Mouse (Mus musculus): ENCODE measurements around the gene Art4. TPM values are rescaled to one million over a fixed set of nuclear protein-coding genes. Genes with fewer than 3 reads are reported as not detected.

The Art4 gene
- total and polyA plus RNA-seq, 3 experiments: 1.7 to 30.5 (median 27.8) TPM

DNA sequence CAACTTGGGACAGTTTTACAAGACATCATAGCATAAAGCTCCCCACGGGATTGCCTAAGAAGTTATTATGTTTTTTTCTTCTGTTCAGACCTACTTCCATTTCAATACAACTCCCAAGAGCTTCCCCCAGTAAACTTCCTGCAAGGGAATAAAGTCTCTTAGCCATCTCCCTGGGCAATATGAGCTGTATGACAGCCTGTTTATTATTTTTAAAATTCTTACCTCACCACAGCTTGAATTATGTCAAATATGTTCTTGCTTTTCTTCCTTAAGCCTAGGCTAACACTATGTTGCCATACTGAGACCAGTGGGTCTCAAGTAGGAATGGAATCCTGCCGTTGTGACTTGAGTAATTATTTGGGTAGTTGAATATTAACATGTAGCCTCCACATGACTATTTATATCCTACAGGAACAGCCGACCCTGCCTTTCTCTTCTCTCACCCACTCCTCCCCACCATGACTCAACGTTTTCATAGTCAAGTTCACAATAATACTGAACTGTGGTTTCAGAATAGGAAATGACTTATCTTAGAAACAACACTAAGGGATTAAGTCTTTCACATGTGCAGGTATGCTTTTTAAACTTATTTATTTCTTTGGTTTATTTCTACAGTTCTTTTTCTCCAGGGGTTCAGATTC lies 43.0 kb upstream of the Art4 start:
- ATAC-seq (ENCODE audit: extremely low read depth, insufficient number of reproducible peaks, low FRiP score, poor library complexity, severe bottlenecking) (peak; percentile 64), DNase-seq (ENCODE audit: low spot score) (no peak)
- Histone ChIP-seq H3K36me3 (replicated peaks) (no peaks in the 10 kb centered on the region), H3K9me3 (replicated peaks) (no peaks in the 10 kb centered on the region), H3K4me3 (ENCODE audit: low read depth, low read length) (no peak overlapping the region), H3K4me1 (ENCODE audit: insufficient read depth, low read depth, low read length) (peaks cover 3% of the 10 kb centered on the region), H3K27me3 (ENCODE audit: insufficient read depth, low read length) (0 out of 2 replicates have a peak, but pooled peaks cover 4% of the 10 kb centered on the region)
- TF ChIP-seq GATA1 (IDR thresholded peaks at IDR 0.05; ENCODE audit: borderline replicate concordance, low read length) (no peak), GATA2 (IDR thresholded peaks at IDR 0.05; ENCODE audit: borderline replicate concordance, low read depth, low read length) (no peak), CTCF (IDR thresholded peaks at IDR 0.05; ENCODE audit: low read depth, low read length) (no peak), POLR2AphosphoS5 (IDR thresholded peaks at IDR 0.05; ENCODE audit: insufficient replicate concordance, low read depth, low read length) (no peak), TAL1 (conservative IDR thresholded peaks at IDR 0.05; ENCODE audit: low read depth, low read length) (no peak)

DNA sequence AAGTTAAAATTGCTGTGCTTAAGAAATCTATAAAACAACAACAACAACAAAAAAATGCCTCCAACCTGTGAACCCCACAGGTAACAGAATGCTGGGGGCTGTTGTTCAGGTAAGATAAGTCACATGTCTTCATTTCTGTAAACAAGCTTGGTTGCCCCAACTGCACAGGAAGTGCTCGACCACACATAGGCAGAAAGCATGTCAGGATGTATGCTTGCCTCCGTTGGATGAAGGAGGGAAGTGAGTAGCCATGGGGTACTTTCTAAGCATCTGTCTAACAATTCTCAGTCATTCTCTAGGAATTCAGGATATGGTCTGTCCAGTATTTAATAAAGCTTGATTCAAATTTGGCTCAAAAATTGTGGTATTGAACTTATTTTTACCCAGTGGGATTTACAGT lies 41.4 kb upstream of the Art4 start:
- Histone ChIP-seq H3K9me3 (replicated peaks) (no peaks in the 10 kb centered on the region), H3K36me3 (replicated peaks) (no peaks in the 10 kb centered on the region), H3K4me1 (ENCODE audit: insufficient read depth, low read depth, low read length) (peaks cover 3% of the 10 kb centered on the region), H3K4me3 (ENCODE audit: low read depth, low read length) (no peak overlapping the region), H3K27me3 (ENCODE audit: insufficient read depth, low read length) (0 out of 2 replicates have a peak, but pooled peaks cover under 1% of the 10 kb centered on the region)
- no peak for DNase-seq (ENCODE audit: low spot score)
- ATAC-seq (ENCODE audit: extremely low read depth, insufficient number of reproducible peaks, low FRiP score, poor library complexity, severe bottlenecking): no peak
- no peak for TF ChIP-seq CTCF (IDR thresholded peaks at IDR 0.05; ENCODE audit: low read depth, low read length)

DNA sequence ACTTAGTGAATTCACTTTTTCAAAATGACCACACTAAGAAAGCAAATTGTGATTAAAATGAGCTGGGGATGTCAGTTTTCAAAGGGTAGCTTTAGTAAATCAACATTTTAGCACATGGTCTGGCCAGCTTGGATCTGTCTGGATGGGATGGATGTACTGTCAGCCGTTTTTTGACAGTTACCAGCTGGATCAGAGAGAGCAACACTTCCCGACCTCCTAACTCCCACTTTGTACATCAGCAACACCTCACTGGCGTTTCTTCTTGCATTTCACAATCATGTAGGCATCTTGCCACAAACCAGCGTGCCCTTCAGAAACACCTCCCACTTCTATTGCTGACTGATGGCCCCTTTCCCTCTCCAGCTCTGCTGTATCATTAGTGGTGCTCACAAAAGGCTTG lies 40.7 kb upstream of the Art4 start:
- TF ChIP-seq CTCF (IDR thresholded peaks at IDR 0.05; ENCODE audit: low read depth, low read length) (no peak), GATA1 (IDR thresholded peaks at IDR 0.05; ENCODE audit: borderline replicate concordance, low read length) (no peak), GATA2 (IDR thresholded peaks at IDR 0.05; ENCODE audit: borderline replicate concordance, low read depth, low read length) (no peak), TAL1 (conservative IDR thresholded peaks at IDR 0.05; ENCODE audit: low read depth, low read length) (no peak), POLR2AphosphoS5 (IDR thresholded peaks at IDR 0.05; ENCODE audit: insufficient replicate concordance, low read depth, low read length) (no peak)
- ATAC-seq (ENCODE audit: extremely low read depth, insufficient number of reproducible peaks, low FRiP score, poor library complexity, severe bottlenecking): no peak
- no peak for DNase-seq (ENCODE audit: low spot score)
- Histone ChIP-seq H3K27me3 (ENCODE audit: insufficient read depth, low read length) (peaks cover 2% of the 10 kb centered on the region; the same call in 1 of the 2 replicates), H3K4me1 (ENCODE audit: insufficient read depth, low read depth, low read length) (peaks cover 3% of the 10 kb centered on the region), H3K9me3 (replicated peaks) (no peaks in the 10 kb centered on the region), H3K4me3 (ENCODE audit: low read depth, low read length) (no peak overlapping the region), H3K36me3 (replicated peaks) (no peaks in the 10 kb centered on the region)

DNA sequence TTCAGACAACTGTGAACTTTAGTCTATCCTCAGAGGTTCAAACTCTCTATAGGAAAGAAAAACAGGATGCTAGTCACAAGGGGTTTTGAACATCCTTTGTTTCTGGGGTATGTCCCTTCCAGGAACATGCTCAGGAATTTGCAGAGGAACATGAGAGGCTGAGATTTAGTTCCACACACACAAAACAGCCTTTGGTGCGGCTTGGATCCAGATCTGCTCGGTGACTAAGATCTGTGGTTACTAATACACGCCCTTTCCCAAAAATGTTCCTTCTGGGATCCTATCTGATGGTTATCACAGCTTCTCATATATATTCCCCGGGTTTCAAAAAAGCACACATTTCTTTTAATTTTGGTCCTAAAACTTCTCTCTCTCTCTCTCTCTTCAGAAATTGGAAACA lies 40.3 kb upstream of the Art4 start:
- TF ChIP-seq GATA2 (IDR thresholded peaks at IDR 0.05; ENCODE audit: borderline replicate concordance, low read depth, low read length): no peak
- TF ChIP-seq TAL1 (conservative IDR thresholded peaks at IDR 0.05; ENCODE audit: low read depth, low read length): no peak
- TF ChIP-seq POLR2AphosphoS5 (IDR thresholded peaks at IDR 0.05; ENCODE audit: insufficient replicate concordance, low read depth, low read length): no peak
- no peak for TF ChIP-seq CTCF (IDR thresholded peaks at IDR 0.05; ENCODE audit: low read depth, low read length)
- no peak for TF ChIP-seq GATA1 (IDR thresholded peaks at IDR 0.05; ENCODE audit: borderline replicate concordance, low read length)
- ATAC-seq (ENCODE audit: extremely low read depth, insufficient number of reproducible peaks, low FRiP score, poor library complexity, severe bottlenecking) (no peak), DNase-seq (ENCODE audit: low spot score) (no peak)
- H3K27me3 ChIP-seq (ENCODE audit: insufficient read depth, low read length): peaks cover 2% of the 10 kb centered on the region; the same call in 1 of the 2 replicates
- no peak overlapping the region for H3K4me3 ChIP-seq (ENCODE audit: low read depth, low read length)
- H3K4me1 ChIP-seq (ENCODE audit: insufficient read depth, low read depth, low read length): peaks cover 3% of the 10 kb centered on the region
- H3K9me3 ChIP-seq (replicated peaks): no peaks in the 10 kb centered on the region
- no peaks in the 10 kb centered on the region for H3K36me3 ChIP-seq (replicated peaks)

DNA sequence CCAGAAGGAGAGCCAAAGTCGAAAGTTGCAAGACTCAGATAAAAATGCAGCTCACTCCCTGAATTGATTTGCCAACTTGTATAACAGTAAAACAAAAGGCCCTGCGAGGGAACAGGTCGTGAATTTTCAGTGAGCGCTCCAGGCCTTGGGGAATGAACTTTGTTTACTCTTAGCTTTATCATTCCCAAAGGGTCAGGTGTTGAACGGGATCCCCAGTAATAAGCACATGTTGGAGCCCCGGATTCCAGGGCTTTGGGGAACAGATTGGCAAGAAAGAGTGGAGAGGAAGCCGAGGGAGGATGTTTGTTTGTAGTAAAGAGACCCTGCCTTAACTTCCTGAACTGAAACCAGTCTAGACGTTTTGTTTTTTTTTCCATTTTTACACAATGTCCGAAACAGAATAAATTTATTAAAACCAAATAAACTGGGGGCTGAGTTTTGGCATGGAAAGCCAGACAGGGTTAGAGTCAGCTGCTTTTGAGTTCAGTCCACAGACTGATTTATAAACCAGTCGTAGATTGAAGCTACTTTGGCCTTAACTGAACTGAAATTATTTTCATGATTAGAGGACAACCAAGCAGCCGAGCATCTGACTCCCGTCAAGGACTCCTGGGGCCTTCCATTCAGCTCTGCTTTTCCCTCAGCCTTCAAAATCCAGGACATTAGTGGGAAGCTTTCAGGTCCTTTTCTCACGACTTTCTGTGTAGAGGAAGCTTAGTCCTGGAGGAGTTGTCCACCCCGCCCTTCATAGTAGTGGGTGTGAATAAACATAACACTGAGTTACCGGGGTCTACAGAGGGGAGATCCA lies 37.2 kb upstream of the Art4 start:
- no peaks in the 10 kb centered on the region for H3K9me3 ChIP-seq (replicated peaks)
- H3K27me3 ChIP-seq (ENCODE audit: insufficient read depth, low read length): peaks cover 2% of the 10 kb centered on the region; the same call in 1 of the 2 replicates
- no peak overlapping the region for H3K4me3 ChIP-seq (ENCODE audit: low read depth, low read length)
- H3K4me1 ChIP-seq (ENCODE audit: insufficient read depth, low read depth, low read length): no peaks in the 10 kb centered on the region
- no peak for DNase-seq (ENCODE audit: low spot score)
- no peaks in the 10 kb centered on the region for H3K36me3 ChIP-seq (replicated peaks)
- ATAC-seq (ENCODE audit: extremely low read depth, insufficient number of reproducible peaks, low FRiP score, poor library complexity, severe bottlenecking): no peak
- TF ChIP-seq POLR2AphosphoS5 (IDR thresholded peaks at IDR 0.05; ENCODE audit: insufficient replicate concordance, low read depth, low read length): no peak
- TF ChIP-seq TAL1 (conservative IDR thresholded peaks at IDR 0.05; ENCODE audit: low read depth, low read length): no peak
- TF ChIP-seq CTCF (IDR thresholded peaks at IDR 0.05; ENCODE audit: low read depth, low read length): no peak
- no peak for TF ChIP-seq GATA2 (IDR thresholded peaks at IDR 0.05; ENCODE audit: borderline replicate concordance, low read depth, low read length)
- no peak for TF ChIP-seq GATA1 (IDR thresholded peaks at IDR 0.05; ENCODE audit: borderline replicate concordance, low read length)

DNA sequence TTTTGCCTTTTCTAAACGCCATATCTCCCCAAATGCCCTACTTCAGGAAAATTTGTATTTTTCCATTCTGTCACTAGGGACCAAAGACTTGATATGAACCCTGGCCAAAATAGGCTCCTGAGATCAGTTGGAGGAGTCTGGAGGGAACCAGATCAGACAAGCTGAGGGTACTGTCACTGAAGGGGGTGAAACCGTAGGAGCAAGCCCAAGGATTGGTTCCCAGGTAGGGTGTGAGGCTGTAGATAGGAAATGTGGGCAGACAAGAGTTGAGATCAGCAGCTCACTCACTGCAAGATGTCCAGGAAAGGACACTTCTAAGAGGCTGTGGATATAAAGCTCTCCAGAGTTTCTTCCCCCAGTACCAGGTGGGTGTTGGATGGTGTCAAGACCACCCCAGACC lies 34.5 kb upstream of the Art4 start:
- ATAC-seq (ENCODE audit: extremely low read depth, insufficient number of reproducible peaks, low FRiP score, poor library complexity, severe bottlenecking): no peak

More for the DNA sequence above, 34.5 kb upstream of the Art4 start:
- Histone ChIP-seq H3K27me3 (ENCODE audit: insufficient read depth, low read length) (peaks cover 4% of the 10 kb centered on the region; the same call in 1 of the 2 replicates), H3K9me3 (replicated peaks) (no peaks in the 10 kb centered on the region), H3K4me3 (ENCODE audit: low read depth, low read length) (no peak overlapping the region), H3K4me1 (ENCODE audit: insufficient read depth, low read depth, low read length) (no peaks in the 10 kb centered on the region), H3K36me3 (replicated peaks) (no peaks in the 10 kb centered on the region)
- TF ChIP-seq GATA2 (IDR thresholded peaks at IDR 0.05; ENCODE audit: borderline replicate concordance, low read depth, low read length) (no peak), TAL1 (conservative IDR thresholded peaks at IDR 0.05; ENCODE audit: low read depth, low read length) (no peak), POLR2AphosphoS5 (IDR thresholded peaks at IDR 0.05; ENCODE audit: insufficient replicate concordance, low read depth, low read length) (no peak), CTCF (IDR thresholded peaks at IDR 0.05; ENCODE audit: low read depth, low read length) (no peak), GATA1 (IDR thresholded peaks at IDR 0.05; ENCODE audit: borderline replicate concordance, low read length) (no peak)
- no peak for DNase-seq (ENCODE audit: low spot score)

Data from G1E (cell line).